Mouse (Mus musculus) lung, embryonic 14.5 days (tissue): ENCODE measurements around the gene Irs4. TPM values are rescaled to one million over a fixed set of nuclear protein-coding genes. Genes with fewer than 3 reads are reported as not detected.

Source experiments
- ATAC-seq: fragments of 200-750 bp; cut with Nextera tagmentation; 2 replicates; pipeline ENCODE4 v1.8.0; 2017; ENCODE audit warnings: mild to moderate bottlenecking, moderate TSS enrichment, moderate library complexity; ENCODE audit not compliant: insufficient read depth
- DNase-seq: peaks from one replicate; pipeline ENCODE4 v3.0.0-alpha.2; 2015
- H3K27ac ChIP-seq: fragments of 300-500 bp; sonication (generic); 2 replicates; pipeline ENCODE4 v1.5.1; 2014; ENCODE audit warnings: low read depth, mild to moderate bottlenecking, moderate library complexity
- H3K27me3 ChIP-seq: fragments of 300-500 bp; sonication (generic); 2 replicates; pipeline ENCODE4 v1.6.1; 2014; ENCODE audit warnings: low read length, control low read depth; ENCODE audit not compliant: insufficient read depth
- H3K36me3 ChIP-seq: fragments of 300-500 bp; sonication (generic); 2 replicates; pipeline ENCODE4 v1.6.1; 2014; ENCODE audit warnings: control low read depth; ENCODE audit not compliant: insufficient read depth
- H3K4me1 ChIP-seq: fragments of 300-500 bp; sonication (generic); 2 replicates; pipeline ENCODE4 v1.6.1; 2014; ENCODE audit warnings: antibody characterized with exemption, control low read depth; ENCODE audit not compliant: insufficient read depth
- H3K4me2 ChIP-seq: fragments of 300-500 bp; sonication (generic); 2 replicates; pipeline ENCODE4 v1.6.1; 2014; ENCODE audit warnings: mild to moderate bottlenecking
- H3K4me3 ChIP-seq: fragments of 300-500 bp; sonication (generic); 2 replicates; pipeline ENCODE4 v1.5.1; 2014; ENCODE audit warnings: low read depth, low read length
- H3K9ac ChIP-seq: fragments of 300-500 bp; sonication (generic); 2 replicates; pipeline ENCODE4 v1.6.1; 2014
- H3K9me3 ChIP-seq: fragments of 300-500 bp; sonication (generic); 2 replicates; pipeline ENCODE4 v1.6.1; 2016; ENCODE audit warnings: low read depth, low read length, control low read depth
- CTCF ChIP-seq: IDR thresholded peaks from 2 replicates; pipeline ENCODE4 v1.5.1; 2016; ENCODE audit warnings: antibody characterized with exemption, low read depth
- WGBS: fragments of 180-500 bp; shearing (Covaris S2); extraction: QIAGEN DNeasy Blood & Tissue Kit; methylation state at CpG from one replicate; pipeline ENCODE4 v1.1.7; 2014; 5-methylcytosine and 5-hydroxymethylcytosine counted together
- polyA plus RNA-seq: library from polyadenylated mRNA; unstranded; fragments of >200 nt; fragmentation: Nextera tagmentation; extraction: Ambion mirVana; gene quantifications from 2 replicates; pipeline ENCODE4 v1.2.1, GENCODE M21; 2014

Irs4 gene
- not detected in 2 replicates for polyA plus RNA-seq

DNA sequence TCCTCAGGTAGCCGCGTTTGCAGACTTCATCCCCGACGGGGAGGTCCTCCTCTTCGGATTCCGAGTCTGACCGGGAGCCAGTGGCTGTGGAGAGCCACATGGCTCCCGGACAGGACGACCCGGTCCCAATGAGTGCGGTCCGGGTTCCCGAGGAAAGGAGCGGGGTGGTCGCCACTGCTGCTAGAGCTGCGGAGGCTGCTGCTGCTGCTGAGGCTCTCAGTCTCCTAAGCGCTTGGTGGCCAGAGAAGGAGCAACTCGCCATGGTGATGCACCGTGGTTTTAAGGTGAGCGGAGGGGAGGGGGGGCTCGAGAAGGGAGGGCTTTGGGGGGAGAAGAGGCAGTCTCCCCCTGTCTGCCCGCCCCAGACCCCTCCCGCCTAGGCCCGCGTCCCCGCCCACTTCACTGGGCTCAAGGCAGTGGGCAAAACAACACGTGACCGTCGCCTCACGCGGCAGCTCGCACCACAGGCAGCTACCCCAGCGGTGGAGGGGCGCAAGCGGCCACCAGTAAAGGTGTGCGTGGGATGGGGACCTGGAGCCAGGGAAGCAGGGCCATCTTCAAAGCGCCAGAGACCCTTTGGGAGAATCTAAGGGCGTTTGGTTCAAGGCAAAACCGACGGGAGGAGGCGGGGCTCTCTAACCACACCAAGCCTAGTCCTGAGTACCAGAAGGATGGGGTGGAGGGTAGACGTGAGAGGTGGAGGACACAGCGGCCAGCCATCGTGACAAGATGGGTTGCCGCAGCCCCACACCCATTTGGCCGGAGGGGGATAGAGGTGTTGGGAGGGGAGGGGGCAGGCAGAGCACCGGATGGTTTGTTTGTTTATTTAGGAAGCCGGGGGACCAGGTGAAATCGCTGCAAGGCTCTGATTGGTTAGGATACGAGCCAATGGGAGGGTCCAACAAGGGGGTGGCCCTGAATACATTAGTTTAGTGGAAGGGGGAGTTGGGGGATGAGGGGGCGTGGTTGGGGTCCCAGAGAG is at the start of gene Irs4:
Gene Irs4, minus strand, starts transcription at position 327 of the 982 bp plus-strand sequence.
- Histone ChIP-seq H3K27me3 (peaks cover 66% of the 10 kb centered on the region), H3K27ac (no peak within 1 kb of the TSS), H3K4me3 (peak within 1 kb of the TSS; percentile 33), H3K9me3 (no peaks in the 10 kb centered on the region), H3K9ac (no peak within 1 kb of the TSS), H3K4me2 (peak within 1 kb of the TSS; percentile 64), H3K4me1 (no peaks in the 10 kb centered on the region), H3K36me3 (no peaks in the 10 kb centered on the region)
- whole genome bisulfite sequencing, result 14% methylated on average over 45 of the region's 51 CpGs
- no peak for TF ChIP-seq CTCF
- ATAC-seq, result peak; percentile 77
- DNase-seq, result peak; percentile 2

DNA sequence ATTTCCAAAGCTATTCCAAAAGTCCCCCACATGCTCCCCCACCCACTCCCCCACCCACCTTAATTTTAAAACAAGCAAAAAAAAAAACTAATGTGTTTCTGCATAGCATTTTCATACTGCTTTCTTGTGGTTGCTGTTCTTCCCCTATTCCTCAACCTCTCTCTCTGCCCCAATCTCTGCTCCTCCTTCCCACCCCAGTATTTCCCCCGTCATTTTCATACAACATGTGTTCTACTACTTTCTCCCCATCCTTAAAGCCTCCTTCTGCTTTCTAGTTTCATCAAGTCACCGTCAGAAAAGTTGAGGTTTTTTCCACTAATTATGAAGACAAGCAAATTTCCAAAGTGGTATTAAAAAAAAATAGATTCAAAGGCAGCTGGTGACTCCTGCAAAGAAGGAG is 25.3 kb upstream of the Irs4 start:
- Histone ChIP-seq H3K9ac (no peak overlapping the region), H3K4me1 (no peaks in the 10 kb centered on the region), H3K27me3 (no peaks in the 10 kb centered on the region), H3K36me3 (no peaks in the 10 kb centered on the region), H3K4me2 (no peak overlapping the region), H3K4me3 (no peak overlapping the region), H3K27ac (no peak overlapping the region), H3K9me3 (no peaks in the 10 kb centered on the region)
- 48% methylated on average over 2 of the region's 2 CpGs for WGBS
- ATAC-seq (no peak), DNase-seq (no peak)
- no peak for TF ChIP-seq CTCF

DNA sequence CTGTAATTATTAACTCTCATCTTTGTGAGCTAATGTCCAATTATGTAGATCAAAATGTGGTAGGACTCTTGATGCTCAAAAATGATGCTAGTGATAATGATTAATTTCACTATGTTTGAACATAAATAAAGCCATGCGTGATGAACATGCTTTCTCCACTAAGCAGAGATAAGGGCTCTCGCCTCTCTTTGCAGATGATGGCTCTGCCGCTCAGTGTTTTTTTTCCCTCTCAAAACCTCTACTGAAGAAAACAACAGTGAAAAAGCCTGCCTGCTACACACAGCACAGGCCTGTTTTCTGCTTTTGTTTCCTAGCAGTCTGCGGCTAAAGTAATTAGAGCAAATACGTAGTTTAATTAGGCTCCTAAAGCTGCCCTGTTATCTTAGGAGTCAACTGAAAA is 4.5 kb upstream of the Irs4 start:
- peaks cover 24% of the 10 kb centered on the region for H3K27me3 ChIP-seq
- no peak for ATAC-seq
- H3K9ac ChIP-seq, result no peak overlapping the region
- no peaks in the 10 kb centered on the region for H3K36me3 ChIP-seq
- H3K4me2 ChIP-seq, result no peak overlapping the region
- no peaks in the 10 kb centered on the region for H3K4me1 ChIP-seq
- 42% methylated on average over 5 of the region's 5 CpGs for WGBS
- H3K27ac ChIP-seq, result no peak overlapping the region
- no peak for TF ChIP-seq CTCF
- H3K4me3 ChIP-seq, result no peak overlapping the region
- no peak for DNase-seq
- H3K9me3 ChIP-seq, result no peaks in the 10 kb centered on the region

DNA sequence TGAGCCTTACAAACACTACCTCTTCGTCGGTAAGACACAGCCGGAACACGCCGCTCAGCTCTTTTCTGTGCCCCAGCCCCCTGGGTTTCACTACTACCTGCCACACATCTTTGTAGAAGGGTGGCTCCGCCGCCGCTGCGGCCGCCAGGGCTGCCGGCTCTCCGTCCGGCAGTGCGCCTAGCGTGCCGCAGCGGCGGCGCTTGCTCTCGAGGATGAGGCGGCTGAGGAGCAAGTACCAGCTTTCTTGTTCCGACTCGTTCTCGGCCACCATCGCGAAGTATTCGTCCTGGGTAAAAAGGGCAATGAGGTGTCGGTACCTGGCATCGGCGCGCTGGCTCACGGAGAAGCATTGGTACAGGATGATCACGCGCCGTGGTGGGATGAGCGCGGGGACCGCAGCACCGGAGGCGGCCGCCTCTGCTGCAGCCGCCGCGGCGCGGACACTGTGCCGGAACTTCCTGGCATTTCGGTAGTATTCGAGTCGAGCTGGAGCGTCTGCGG is 622 bp downstream of the Irs4 start:
- WGBS, result 21% methylated on average over 51 of the region's 52 CpGs
- Histone ChIP-seq H3K9ac (no peak overlapping the region), H3K36me3 (no peaks in the 10 kb centered on the region), H3K4me3 (peak overlapping the region; percentile 33), H3K4me1 (no peaks in the 10 kb centered on the region), H3K4me2 (peak overlapping the region; percentile 64), H3K27me3 (peaks cover 66% of the 10 kb centered on the region), H3K27ac (no peak overlapping the region), H3K9me3 (no peaks in the 10 kb centered on the region)
- peak; percentile 15 for DNase-seq
- TF ChIP-seq CTCF, result no peak
- peak; percentile 36; the same call in 1 of the 2 replicates for ATAC-seq

DNA sequence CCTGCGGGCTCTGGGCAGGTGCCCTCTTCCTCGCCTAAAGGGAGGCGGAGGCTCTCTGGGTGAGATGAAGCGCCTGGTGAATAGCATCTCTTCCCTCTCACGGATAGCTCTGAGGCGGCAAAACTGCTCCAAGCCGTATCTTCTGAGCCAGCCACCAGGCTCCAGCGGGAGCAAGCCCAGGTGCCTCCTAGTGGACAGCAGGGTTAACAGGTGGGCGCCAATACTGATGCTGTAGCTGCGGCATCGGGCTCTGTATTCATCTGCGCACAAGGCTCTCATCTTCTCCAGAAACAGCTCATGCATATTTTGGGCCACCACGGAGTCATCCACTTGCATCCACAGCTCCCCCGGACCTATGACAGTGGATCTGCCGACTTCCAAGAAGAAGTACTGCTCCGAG is 1.1 kb downstream of the Irs4 start:
- no peak for ATAC-seq
- peak; percentile 44 for TF ChIP-seq CTCF
- H3K9me3 ChIP-seq, result no peaks in the 10 kb centered on the region
- peak; percentile 35 for DNase-seq
- peak overlapping the region; percentile 64 for H3K4me2 ChIP-seq
- peak overlapping the region; percentile 33 for H3K4me3 ChIP-seq
- no peak overlapping the region for H3K9ac ChIP-seq
- no peaks in the 10 kb centered on the region for H3K36me3 ChIP-seq
- no peaks in the 10 kb centered on the region for H3K4me1 ChIP-seq
- H3K27me3 ChIP-seq, result peaks cover 66% of the 10 kb centered on the region
- H3K27ac ChIP-seq, result no peak overlapping the region
- 15% methylated on average over 16 of the region's 16 CpGs for WGBS

DNA sequence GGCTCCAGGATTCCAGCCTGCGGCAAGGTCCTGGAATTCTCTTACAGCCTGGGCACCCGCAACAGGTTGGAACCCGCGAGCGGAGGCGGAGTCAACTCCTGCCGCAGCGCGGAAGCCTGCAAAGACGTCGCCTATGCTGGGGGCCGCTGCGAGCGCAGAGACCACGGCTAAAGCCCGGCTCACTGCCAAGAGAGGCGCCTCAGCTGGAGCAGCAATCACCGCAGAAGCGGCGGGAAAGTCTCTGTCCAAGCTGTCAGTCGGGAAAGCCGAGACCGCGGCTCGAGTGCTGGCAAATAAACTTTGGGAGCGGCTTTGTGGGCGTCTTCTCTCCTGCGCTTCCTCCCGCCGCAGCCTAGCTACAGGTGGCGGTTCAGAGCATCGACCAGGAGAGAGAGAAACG is 3.3 kb downstream of the Irs4 start:
- H3K27me3 ChIP-seq, result peaks cover 63% of the 10 kb centered on the region
- WGBS, result 12% methylated on average over 32 of the region's 33 CpGs
- TF ChIP-seq CTCF, result no peak
- DNase-seq (peak; percentile 68), ATAC-seq (peak; percentile 33; the same call in 1 of the 2 replicates)
- H3K36me3 ChIP-seq, result no peaks in the 10 kb centered on the region
- no peak overlapping the region for H3K9ac ChIP-seq
- peak overlapping the region; percentile 61 for H3K4me2 ChIP-seq
- H3K4me3 ChIP-seq, result peak overlapping the region; percentile 30
- no peaks in the 10 kb centered on the region for H3K4me1 ChIP-seq
- H3K27ac ChIP-seq, result no peak overlapping the region
- H3K9me3 ChIP-seq, result no peaks in the 10 kb centered on the region

Other genes starting within 250 kb of the Irs4 start
- gene Col4a5, start 249.9 kb downstream of the Irs4 start, polyA plus RNA-seq, result 32.0 and 32.7 TPM in 2 replicates
- gene Gm15294, start 150.0 kb upstream of the Irs4 start, polyA plus RNA-seq, result 0.39 TPM in 1 of 2 replicates, not detected in the other